Mouse (Mus musculus): ENCODE results near the gene Ccdc148.

- TF ChIP-seq EP300 (IDR thresholded peaks at IDR 0.05; ENCODE audit: low read depth) (no peak), CTCF (IDR thresholded peaks at IDR 0.05; ENCODE audit: low read depth) (no peak)
These were observed 153.7 kb downstream of the Ccdc148 start for GRCm38 (mm10) chr2:59006567-59007340.
